Mouse (Mus musculus) small intestine, adult 2 months (tissue): ENCODE results near the gene Wfdc1.

Experiments
- CTCF ChIP-seq: fragments of 200-500 bp; IDR thresholded peaks from 2 replicates; pipeline ENCODE4 v1.5.1; 2012; ENCODE audit warnings: low read depth, mild to moderate bottlenecking, control low read depth, inconsistent platforms, low read length, moderate library complexity, mixed read lengths; ENCODE audit not compliant: insufficient replicate concordance, insufficient read length; ENCODE audit errors: extremely low read depth
- POLR2A ChIP-seq: fragments of 200-500 bp; IDR thresholded peaks from 2 replicates; pipeline ENCODE4 v1.6.1; 2012; ENCODE audit warnings: low read depth, mild to moderate bottlenecking, control low read depth, inconsistent platforms, low read length, moderate library complexity

DNA sequence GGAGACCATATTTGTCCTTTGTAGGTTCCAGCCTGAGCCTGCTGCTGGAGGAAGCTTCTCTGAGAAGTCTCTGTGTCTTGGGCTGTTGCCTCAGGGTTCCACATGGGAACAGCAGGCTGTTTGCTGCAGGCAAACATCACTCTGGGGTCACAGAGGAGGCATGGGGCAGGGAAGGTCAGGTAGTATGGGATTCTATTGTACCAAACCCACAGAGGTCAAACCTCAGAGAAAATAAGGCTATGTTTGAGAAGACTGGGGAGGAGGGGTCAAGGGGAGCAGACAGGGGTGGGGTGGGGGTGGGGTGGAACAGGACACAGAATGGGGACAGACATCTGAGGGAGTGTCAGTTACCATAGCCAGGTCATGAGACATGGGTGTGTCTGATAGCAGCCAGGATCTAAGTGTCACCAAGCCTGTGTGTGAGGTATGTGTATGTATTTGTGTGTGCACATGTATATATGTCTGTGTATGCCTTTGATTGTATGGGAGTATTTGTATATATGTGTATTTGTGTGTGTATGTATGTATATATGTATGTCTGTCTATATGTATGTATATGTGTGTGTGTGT, 50.6 kb downstream of the Wfdc1 start:
- no peak for TF ChIP-seq CTCF
- no peak for TF ChIP-seq POLR2A
